Mouse (Mus musculus): Measurements from ENCODE around the gene Cxcl1.

GRCm38 (mm10) chr5:90930971-90931851 lies 40.2 kb downstream of the Cxcl1 start, which contains the start of gene Mthfd2l:
- TF ChIP-seq GATA1 (IDR thresholded peaks at IDR 0.05; ENCODE audit: low read length) (no peak), TAL1 (IDR thresholded peaks at IDR 0.05; ENCODE audit: low read length) (no peak)

All from erythroblast, embryonic 14.5 days (primary cell).